Mouse (Mus musculus): ENCODE results near the gene Gipc2.
"Not testable (repeated sequence)": the region's sequence is repeated elsewhere in the genome, so short reads cannot be mapped to it uniquely, and the experiment has no call there.

DNA sequence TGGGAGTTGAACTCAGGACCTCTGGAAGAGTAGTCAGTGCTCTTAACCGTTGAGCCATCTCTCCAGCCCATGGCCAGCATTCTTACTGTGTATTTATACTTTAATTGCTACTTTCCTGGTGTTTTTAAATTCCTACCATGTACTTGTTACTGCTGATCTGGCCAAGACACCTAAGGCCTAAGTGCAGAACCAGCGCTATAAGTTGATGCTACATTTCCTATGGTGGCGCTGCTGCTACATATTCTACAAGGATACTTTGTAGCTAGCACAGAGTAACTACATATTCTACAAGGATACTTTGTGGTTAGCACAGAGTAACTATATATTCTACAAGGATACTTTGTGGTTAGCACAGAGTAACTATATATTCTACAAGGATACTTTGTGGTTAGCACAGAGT, 26.7 kb downstream of the Gipc2 start:
- not testable (repeated sequence) for TF ChIP-seq CTCF (IDR thresholded peaks at IDR 0.05; ENCODE audit: extremely low read depth, insufficient read depth, insufficient read length, insufficient replicate concordance); POLR2A (IDR thresholded peaks at IDR 0.05; ENCODE audit: low read depth, low read length)

Data from spleen, adult 2 months (tissue).